Mouse (Mus musculus): ENCODE results near the gene Pecr. TPM values are rescaled to one million over a fixed set of nuclear protein-coding genes. Genes with fewer than 3 reads are reported as not detected.
"Not testable (repeated sequence)": the region's sequence is repeated elsewhere in the genome, so short reads cannot be mapped to it uniquely, and the experiment has no call there.

Gene Pecr
- total and polyA plus RNA-seq, 3 experiments, result 17.6 to 24.8 (median 21.3) TPM

- dilution Hi-C loops (cut with MboI; ENCODE audit: extremely low pct_ligation_motif_present, extremely low pct_unique_long_range_greater_than_20kb, low sequenced_read_pairs); in situ Hi-C loops (cut with MboI; ENCODE audit: low pct_ligation_motif_present, low pct_unique_long_range_greater_than_20kb, low sequenced_read_pairs); H3K36me3 ChIP-seq (replicated peaks in 1 of 2; ENCODE audit: control insufficient read depth in 1 of 2, insufficient read depth in 1 of 2, low read length in 1 of 2); H3K79me2 ChIP-seq (replicated peaks; ENCODE audit: control insufficient read depth, extremely low read depth, insufficient read depth, poor library complexity, severe bottlenecking); H3K9me3 ChIP-seq (replicated peaks; ENCODE audit: low read length): not testable (repeated sequence)
- Histone ChIP-seq H3K4me2 (ENCODE audit: insufficient read depth, low read depth, poor library complexity, severe bottlenecking) (peak overlapping the region; percentile 26), H3K27me3 (replicated peaks) (peaks cover 18% of the 10 kb centered on the region), H3K4me1 (ENCODE audit: control insufficient read depth in 1 of 2, insufficient read depth in 2 of 2) (peaks cover 12 to 39% of the 10 kb centered on the region in 2 experiments), H3K27ac (ENCODE audit: insufficient read depth, low read depth) (peak overlapping the region; percentile 39), H3K4me3 (replicated peaks in 1 of 3; ENCODE audit: low read depth in 2 of 3, low read length in 2 of 3, poor library complexity in 1 of 3) (peak overlapping the region; percentile 56 to 68 (median 67)), H3K9ac (ENCODE audit: insufficient read depth, low read depth) (peak overlapping the region; percentile 37)
- peak; percentile 55 for DNase-seq (ENCODE audit: extremely low read depth)
- TF ChIP-seq UBTF (IDR thresholded peaks at IDR 0.05; ENCODE audit: low read depth, low read length), result 0 out of 2 replicates have a peak, but pooled peaks have one; percentile 42
- TF ChIP-seq MAFK (IDR thresholded peaks at IDR 0.05; ENCODE audit: insufficient replicate concordance, low read length), result peak; percentile 22; the same call in 1 of the 2 replicates
- TF ChIP-seq MAZ (IDR thresholded peaks at IDR 0.05; ENCODE audit: low read depth, low read length), result peak; percentile 76; the same call in 1 of the 2 replicates
- peak; percentile 74; the same call in 1 of the 2 replicates for TF ChIP-seq RCOR1 (conservative IDR thresholded peaks at IDR 0.05; ENCODE audit: low read depth, low read length)
- TF ChIP-seq NRF1 (IDR thresholded peaks at IDR 0.05; ENCODE audit: low read depth, low read length), result peak; percentile 79
- TF ChIP-seq BHLHE40 (IDR thresholded peaks at IDR 0.05; ENCODE audit: low read depth, low read length), result peak; percentile 22; the same call in 1 of the 2 replicates
- 0 out of 2 replicates have a peak, but pooled peaks have one; percentile 55 for TF ChIP-seq E2F4 (IDR thresholded peaks at IDR 0.05; ENCODE audit: insufficient replicate concordance, low read depth, low read length)
- peak; percentile 65 for TF ChIP-seq POLR2A (IDR thresholded peaks at IDR 0.05; ENCODE audit: low read depth, low read length)
- TF ChIP-seq MAX (IDR thresholded peaks at IDR 0.05; ENCODE audit: low read length), result peak; percentile 6; the same call in 1 of the 2 replicates
- peak; percentile 59; the same call in 1 of the 2 replicates for TF ChIP-seq NELFE (IDR thresholded peaks at IDR 0.05; ENCODE audit: low read depth, low read length)
- peak; percentile 74; the same call in 1 of the 2 replicates for TF ChIP-seq TBP (conservative IDR thresholded peaks at IDR 0.05; ENCODE audit: low read depth, low read length)
- TF ChIP-seq HCFC1 (IDR thresholded peaks at IDR 0.05; ENCODE audit: low read depth, low read length), result 0 out of 2 replicates have a peak, but pooled peaks have one; percentile 18
- TF ChIP-seq MEF2A (IDR thresholded peaks at IDR 0.05; ENCODE audit: borderline replicate concordance, low read depth, low read length), result 0 out of 2 replicates have a peak, but pooled peaks have one; percentile 23
- peak; percentile 66; the same call in 1 of the 2 replicates for TF ChIP-seq MXI1 (IDR thresholded peaks at IDR 0.05; ENCODE audit: low read depth, low read length)
- peak; percentile 70; the same call in 1 of the 2 replicates for TF ChIP-seq SIN3A (IDR thresholded peaks at IDR 0.05; ENCODE audit: low read length)
These were observed 47.6 kb downstream of the Pecr start for GRCm38 (mm10) chr1:72236363-72237006.

DNA sequence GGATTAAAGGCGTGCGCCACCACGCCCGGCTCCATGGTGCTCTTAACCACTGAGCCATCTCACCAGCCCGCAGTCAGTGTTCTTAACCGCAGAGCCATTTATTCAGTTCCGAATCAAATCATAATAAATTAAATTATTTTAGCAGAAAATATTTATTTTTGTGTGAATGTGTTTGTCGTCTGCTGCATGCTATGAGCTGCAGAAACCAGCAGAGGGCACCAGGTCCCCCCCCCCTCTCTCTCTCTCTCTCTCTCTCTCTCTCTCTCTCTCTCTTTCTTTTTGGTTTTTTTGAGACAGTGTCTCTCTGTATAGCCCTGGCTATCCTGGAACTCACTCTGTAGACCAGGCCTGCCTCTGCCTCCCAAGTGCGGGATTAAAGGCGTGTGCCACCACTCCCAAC is 51.5 kb downstream of the Pecr start:
- H3K36me3 ChIP-seq (replicated peaks in 1 of 2; ENCODE audit: control insufficient read depth in 1 of 2, insufficient read depth in 1 of 2, low read length in 1 of 2); H3K4me3 ChIP-seq (replicated peaks in 1 of 3; ENCODE audit: low read depth in 2 of 3, low read length in 2 of 3, poor library complexity in 1 of 3); H3K9ac ChIP-seq (ENCODE audit: insufficient read depth, low read depth); in situ Hi-C loops (cut with MboI; ENCODE audit: low pct_ligation_motif_present, low pct_unique_long_range_greater_than_20kb, low sequenced_read_pairs); H3K79me2 ChIP-seq (replicated peaks; ENCODE audit: control insufficient read depth, extremely low read depth, insufficient read depth, poor library complexity, severe bottlenecking); H3K9me3 ChIP-seq (replicated peaks; ENCODE audit: low read length); DNase-seq (ENCODE audit: extremely low read depth); dilution Hi-C loops (cut with MboI; ENCODE audit: extremely low pct_ligation_motif_present, extremely low pct_unique_long_range_greater_than_20kb, low sequenced_read_pairs); H3K27ac ChIP-seq (ENCODE audit: insufficient read depth, low read depth); H3K4me2 ChIP-seq (ENCODE audit: insufficient read depth, low read depth, poor library complexity, severe bottlenecking): not testable (repeated sequence)
- H3K4me1 ChIP-seq (ENCODE audit: control insufficient read depth in 1 of 2, insufficient read depth in 2 of 2), result peaks cover 10 to 35% of the 10 kb centered on the region in 2 experiments
- H3K27me3 ChIP-seq (replicated peaks), result peaks cover 18% of the 10 kb centered on the region
- TF ChIP-seq CTCF (conservative IDR thresholded peaks at IDR 0.05 in 1 of 2, IDR thresholded peaks at IDR 0.05 in 1 of 2; ENCODE audit: low read depth in 2 of 2, low read length in 2 of 2), result peak in 1 of 2 experiments; percentile 55; a peak in 2 of 4 replicates

All from CH12.LX (cell line).